Mouse (Mus musculus) liver, embryonic 14.5 days (tissue): ENCODE results near the gene Hcrtr1.

ENCODE experiments used
- CTCF ChIP-seq: IDR thresholded peaks from 2 replicates; pipeline ENCODE4 v1.5.1; 2016; ENCODE audit warnings: antibody characterized with exemption, low read depth, control low read depth
- EP300 ChIP-seq: IDR thresholded peaks from 2 replicates; pipeline ENCODE4 v1.6.1; 2016; ENCODE audit warnings: antibody characterized with exemption, low read depth

GRCm38 (mm10) chr4:130148405-130148804 lies 9.2 kb upstream of the Hcrtr1 start:
- TF ChIP-seq CTCF (no peak), EP300 (no peak)
